Mouse (Mus musculus) ZHBTc4 (cell line): ENCODE results near the gene Stard8.

ENCODE experiments used
- DNase-seq: peaks from one replicate; pipeline ENCODE4 v3.0.0-alpha.2; 2011; ENCODE audit warnings: low read depth, low spot score

Stard8 gene

DNA sequence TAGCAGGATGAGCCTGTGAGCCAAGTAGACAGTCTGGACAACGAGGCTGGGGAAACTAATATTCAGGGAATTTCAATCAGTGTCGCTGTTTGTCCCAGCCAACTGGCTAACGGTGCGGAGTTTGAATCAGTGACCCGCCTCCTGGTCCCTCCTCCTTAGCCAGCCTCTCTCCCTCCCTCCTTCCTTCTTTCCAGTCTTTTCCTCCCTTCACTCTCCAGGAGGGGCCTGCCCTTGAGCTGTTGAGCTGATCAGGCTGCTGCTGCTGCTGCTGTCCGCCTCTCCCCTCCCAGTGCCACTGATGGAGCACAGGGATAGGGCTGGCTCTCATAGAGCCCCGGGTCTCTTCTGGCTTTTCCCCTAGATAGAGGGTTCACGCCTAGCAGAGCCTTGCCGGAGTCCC is at the start of gene Stard8:
TSS of gene Stard8 (plus strand) at position 203 of the 400 bp plus-strand sequence.
- DNase-seq, result no peak

DNA sequence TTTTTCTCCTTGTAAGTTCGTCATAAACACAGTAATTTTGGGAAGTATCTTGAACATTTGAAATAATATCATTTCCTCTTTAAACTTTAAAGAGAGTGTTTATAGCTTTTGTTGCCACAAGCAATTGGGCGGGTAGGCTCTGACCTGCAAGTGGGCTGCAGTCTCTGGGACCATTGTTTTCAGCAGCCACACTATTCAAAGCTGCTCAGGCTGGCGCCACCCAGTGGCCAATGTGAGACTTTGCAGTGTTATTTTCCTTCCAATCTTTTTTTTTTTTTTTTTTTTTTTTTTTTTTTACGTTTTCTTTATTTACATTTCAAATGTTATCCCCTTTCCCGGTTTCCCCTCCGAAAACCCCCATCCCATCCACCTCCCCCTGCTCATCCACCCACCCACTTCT is 49.1 kb upstream of the Stard8 start:
- peak; percentile 71 for DNase-seq

DNA sequence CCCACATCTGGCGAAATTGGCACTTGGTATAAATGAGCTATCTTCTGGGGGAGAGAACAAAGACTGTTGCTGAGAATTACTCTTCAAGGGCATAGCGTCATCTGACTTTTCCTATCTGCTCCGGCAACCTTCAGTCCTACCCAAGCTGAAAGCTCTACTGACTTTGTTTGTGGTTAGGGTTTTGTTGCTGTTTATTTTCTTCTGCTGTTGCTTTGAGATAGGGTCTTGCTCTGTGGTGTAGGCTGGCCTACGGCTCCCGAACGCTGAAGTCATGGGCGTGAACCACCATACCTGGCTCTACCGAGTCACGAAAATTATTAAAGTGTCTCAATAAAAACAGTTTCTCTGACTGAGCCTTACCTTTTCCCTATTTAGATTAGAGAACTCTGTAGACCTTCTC is 44.8 kb upstream of the Stard8 start:
- DNase-seq, result no peak

DNA sequence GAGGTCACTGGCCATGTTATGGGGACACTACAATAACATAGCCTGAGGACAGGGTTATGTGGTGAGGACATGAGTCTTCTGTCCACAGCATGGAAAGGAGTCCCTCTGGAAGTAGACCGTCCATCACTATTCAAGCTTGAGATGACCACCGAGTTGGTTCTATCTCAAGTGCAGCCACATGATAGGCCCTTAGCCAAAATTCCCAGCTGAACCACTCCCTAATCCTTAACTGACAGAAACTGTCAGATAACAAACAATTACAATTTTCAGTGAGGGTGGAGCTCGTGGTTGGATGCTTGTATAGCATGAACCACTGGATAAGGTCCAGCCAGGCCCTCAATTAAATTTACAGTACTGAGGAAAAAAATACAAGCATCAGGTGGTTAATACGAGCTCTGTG is 44.0 kb upstream of the Stard8 start:
- no peak for DNase-seq

DNA sequence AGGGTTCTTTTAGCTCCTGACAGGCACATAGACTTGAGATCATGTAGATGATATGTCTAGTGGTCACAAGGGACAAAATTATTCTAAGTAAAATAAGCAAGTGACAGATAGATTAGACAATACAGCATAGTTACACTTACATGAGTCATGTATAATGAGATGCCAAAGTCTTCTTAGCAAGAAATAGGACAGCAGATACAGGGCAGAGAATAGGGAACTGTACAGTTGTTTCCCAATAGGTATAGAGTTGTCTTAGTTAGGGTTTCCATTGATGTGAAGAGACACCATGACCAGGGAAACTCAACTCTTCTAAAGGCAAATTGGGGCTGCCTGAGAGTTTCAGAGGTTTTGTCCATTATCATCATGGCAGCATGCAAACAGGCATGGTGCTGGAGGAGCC is 39.3 kb upstream of the Stard8 start:
- no peak for DNase-seq

DNA sequence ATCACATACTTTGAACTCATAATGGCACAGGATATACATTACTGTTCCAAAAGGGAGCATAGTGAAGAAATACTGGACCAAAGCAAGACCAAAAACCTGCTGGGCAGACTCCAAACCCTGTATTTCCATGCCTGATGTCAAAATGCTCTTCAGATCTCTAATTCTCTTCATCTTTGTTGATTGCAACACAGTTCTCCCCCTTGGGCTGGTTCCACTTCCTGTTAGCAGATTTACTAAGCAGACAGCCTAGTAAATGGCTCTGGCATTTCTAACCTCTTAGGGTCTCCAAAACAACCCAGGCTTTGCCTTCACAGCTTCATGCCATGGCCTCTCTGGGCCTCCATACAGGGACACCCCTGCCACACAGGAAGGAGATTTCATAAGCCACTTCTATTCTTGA is 38.5 kb upstream of the Stard8 start:
- no peak for DNase-seq

DNA sequence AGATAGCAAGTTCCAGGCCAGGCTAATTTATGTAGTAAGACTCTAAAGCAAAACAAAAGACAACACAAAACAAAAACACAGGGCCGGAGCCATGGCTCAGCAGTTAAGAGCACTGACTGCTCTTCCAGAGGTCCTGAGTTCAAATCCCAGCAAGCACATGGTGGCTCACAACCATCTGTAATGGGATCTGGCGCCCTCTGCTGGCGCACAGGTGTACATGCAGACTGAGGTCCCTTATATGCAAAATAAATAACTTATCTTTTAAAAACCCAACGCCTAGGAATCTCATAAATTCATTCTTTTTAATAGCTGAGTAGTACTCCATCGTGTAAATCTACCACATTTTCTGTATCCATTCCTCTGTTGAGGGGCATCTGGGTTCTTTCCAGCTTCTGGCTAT is 16.4 kb upstream of the Stard8 start:
- peak; percentile 14 for DNase-seq

DNA sequence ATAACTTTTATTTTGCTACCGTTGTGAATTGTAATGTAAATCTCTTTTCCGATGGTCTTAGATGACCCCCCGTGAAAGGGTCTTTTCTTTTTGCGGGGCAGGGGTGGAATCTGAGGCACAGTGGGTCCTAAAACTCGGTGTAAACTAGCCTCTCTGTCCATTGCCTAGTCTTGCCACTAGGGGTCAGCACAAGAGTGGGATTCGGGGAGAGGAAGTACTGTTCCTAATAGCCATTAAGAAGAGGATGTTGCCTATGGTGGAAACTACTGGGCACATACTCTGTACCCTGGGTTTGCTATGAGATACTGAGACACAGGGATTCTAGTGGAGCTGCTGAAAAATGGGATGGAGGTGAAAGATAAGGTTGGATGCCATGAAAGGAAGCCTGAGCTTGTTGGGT is 13.5 kb upstream of the Stard8 start:
- peak; percentile 61 for DNase-seq

DNA sequence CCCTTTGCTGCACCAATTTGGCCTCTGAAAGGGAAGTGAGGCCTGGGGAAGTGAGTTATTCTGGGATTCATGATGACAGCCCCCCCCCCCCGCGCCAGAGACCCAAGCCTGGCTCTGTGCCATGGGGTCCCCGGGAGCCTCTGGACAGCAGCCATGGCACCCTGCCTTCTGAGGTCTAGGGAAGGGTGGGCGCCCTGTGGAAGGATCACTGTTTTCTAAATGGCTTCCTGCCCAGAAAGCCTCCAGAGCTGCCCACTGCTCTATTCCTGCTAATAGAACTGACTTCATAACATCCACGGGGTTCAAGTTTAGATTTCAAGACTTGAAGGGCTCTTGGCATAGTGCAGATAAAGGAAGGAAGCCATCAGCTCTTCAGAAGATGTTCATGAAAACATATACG is 983 bp upstream of the Stard8 start:
- DNase-seq, result no peak

DNA sequence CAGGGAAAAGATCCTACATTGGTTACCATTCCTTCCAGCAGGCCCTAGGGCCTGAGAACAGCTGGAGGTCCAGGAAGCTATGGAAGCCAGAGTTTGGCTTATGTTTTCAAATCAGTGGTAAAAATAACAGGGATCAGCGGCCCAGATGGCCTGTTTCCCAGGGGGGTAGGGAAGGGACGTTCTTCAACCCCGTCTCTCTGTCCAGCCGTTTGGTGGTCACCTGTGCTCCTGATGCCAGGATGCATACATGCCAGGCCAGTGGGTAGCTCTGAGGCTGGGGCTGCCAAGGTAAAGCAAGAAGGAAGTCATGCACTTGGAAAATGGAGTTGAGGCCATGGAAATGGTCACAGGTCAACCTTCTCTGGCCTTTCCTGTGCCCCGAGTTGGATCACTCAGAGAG is 7.5 kb downstream of the Stard8 start:
- no peak for DNase-seq

DNA sequence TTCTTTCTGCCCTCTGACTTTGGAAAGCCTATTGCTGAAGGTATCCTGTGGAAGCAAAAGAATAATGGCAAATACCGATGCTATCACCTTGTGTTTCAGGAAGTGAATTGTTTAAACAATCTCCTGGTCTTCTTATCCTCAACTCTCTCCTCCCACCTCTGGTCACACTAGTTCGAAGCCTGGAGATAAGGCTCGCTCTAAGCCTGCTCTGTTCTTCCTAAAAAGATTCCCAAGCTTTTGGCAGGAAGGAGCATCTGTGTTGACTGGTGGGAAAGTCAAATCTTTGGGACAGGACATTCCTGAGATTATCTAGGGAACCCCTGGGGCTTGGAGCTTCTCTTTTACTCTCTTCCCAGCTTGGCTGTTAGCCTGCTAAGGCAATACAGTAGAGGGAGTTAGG is 8.2 kb downstream of the Stard8 start:
- DNase-seq, result no peak

DNA sequence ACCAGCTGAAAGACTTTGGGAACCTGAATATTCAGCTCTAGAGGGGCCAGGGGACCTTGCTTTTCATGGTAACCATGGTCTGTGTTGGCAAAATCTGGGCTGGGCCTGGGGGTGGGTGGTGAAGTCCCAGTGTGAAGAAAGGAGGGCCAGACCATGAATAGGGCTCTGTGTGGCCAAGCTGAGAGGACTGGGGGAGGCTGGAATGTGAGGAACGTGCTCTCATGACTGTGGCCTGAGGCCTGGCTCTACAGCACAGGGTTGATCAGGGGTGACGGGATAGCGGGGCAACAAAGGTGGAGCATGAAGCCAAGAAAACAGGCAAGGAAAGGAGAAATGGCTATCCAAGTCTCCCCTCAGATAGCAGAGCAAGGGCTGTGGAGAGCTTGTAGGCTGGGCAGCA is 9.4 kb downstream of the Stard8 start:
- no peak for DNase-seq

DNA sequence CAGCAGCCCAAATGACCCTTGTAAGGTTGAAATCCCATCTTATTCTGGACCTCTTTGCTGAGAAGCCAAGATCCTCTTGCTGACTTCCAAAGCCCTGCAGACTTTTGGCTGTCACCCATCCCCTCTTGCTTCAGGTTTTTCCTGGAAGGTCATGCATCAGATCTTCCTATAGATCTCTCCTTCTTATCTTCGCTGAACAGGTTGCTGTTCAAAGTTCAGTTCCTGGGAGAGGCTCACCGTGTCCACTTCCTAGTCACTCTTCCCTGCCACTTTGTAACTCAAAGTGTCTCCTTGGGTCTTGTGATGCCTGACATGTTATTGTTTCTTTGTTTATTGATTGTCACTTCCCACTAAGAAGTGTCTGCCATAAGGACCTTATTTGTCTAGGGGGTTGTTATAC is 12.7 kb downstream of the Stard8 start:
- no peak for DNase-seq

DNA sequence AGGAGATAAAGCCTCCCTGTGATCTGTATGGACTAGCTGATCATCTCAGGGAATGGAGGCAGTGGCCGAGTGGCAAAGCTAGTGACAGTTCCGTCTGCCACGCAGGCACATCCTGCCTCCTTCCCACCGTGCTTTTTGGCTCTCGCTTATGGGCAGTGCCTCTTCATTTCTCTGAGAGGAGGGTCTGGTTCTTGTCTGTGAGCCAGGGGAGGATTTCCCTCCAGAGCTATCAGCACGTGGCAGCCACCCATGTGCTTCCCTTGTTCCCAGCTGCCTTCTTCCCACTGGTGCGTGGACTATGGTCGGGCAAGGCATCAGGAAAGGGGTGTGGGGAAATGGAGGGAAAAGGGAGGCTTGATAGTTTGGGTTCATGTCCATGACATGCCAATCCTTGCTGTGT is 13.9 kb downstream of the Stard8 start:
- DNase-seq, result no peak

DNA sequence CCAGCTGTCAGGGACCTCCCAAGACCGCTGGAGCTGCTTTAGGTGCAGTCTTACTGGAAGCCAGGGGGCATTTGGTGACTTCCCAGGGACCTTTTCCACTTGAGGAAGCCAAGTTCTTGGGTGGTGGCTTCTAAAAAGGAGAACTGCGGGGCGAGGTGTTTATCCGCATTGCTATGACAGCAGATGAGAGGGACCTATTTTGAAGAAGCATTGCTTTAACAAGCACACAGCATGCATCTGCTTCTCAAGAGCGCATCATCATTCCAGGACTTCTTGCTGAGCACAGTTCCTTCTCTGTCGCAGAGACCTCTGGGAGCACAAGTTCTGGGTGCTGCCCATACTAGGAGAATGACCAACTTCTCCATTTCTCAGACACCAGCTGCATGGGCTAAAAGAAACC is 14.8 kb downstream of the Stard8 start:
- DNase-seq, result no peak

DNA sequence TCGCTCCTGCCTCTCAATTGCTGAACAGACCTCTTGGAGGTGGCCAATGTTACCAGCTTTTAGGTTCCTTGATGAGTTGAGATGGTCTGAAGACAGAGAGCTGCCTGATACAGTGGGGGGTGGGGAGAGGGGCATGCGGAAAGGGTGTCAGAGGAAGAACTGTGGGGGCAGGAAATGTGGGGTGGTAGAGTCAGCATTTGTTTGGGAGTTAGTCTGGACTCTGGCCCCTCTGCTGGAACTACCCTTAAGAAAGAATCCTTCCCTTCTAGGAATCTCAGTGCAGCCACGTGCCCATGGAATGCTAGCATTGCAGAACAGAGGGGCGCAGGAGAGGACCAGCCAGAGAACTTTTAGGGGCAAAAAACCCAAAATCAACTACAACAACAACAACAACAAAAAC is 16.3 kb downstream of the Stard8 start:
- no peak for DNase-seq

DNA sequence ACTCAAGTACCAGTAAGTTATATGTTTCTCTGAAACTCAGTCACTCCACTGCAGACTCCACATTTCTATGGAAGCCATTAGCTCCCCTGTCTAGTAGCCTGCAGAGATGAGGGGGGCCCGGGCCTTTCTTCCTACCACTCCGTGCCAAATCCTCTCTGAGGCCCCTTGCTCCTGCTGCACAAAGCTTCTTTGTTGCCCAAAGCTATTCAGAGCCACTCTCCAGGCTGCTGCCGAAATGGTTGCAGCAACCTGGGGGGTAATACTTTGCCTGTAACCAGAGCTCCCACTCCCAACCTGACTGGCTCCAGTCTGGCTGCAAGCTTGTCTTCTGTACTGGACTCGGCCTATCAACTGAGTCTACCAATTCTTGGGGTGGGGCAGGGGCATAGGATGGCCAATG is 17.2 kb downstream of the Stard8 start:
- DNase-seq, result no peak

DNA sequence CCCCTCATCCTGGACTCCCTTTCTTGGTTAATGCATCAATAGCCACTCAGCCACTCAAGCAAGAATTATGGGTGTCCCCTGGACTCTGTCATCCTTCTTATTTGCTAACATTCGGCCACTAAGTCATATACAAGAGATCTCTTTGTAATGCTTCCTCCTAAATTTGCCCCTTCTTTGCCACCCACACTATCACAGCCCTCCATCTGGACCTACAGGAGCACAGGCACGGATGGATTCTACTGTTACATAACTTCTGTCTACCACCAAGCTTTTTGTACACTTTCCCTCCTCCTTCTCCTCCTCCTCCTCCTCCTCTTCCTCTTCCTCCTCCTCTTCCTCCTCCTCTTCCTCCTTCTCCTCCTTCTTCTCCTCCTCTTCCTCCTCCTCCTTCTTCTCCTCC is 18.5 kb downstream of the Stard8 start:
- DNase-seq, result no peak

DNA sequence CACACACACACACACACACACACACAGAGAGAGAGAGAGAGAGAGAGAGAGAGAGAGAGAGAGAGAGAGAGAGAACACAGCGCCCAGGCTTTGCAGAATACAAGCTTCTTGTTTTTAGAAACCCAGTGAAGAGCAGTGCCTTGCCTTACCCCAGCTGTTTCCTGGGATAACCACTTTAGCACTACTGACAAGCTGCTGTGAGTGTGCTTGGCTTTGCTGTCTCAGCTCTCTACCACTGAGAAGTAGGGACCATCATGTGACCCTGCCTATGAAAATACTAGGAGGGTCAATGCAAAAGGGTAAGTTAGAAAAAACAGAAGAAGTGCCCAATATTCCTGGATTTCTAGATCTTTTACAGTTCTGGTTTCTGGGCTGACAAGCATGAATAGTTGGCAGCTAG is 20.9 kb downstream of the Stard8 start:
- no peak for DNase-seq

DNA sequence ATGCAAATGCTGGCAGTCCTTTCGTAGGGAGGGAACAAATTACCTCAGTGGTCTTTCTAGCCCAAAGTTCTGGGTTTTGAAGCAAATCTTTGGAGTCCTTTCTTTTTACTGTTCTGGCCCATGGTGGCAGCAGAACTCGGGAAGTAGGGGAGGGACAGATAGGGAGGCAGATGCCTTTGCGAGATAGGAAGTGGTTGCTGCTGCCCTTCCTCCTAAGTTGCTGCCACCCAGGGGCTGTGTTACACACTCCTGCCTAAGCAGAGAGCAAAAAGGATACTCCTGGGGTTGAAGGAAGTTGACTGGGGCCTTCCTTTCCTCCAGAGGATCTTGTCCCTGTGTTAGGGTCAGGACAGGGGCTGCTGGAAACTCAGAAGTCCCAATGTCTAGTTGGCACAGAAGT is 32.4 kb downstream of the Stard8 start:
- DNase-seq, result no peak

DNA sequence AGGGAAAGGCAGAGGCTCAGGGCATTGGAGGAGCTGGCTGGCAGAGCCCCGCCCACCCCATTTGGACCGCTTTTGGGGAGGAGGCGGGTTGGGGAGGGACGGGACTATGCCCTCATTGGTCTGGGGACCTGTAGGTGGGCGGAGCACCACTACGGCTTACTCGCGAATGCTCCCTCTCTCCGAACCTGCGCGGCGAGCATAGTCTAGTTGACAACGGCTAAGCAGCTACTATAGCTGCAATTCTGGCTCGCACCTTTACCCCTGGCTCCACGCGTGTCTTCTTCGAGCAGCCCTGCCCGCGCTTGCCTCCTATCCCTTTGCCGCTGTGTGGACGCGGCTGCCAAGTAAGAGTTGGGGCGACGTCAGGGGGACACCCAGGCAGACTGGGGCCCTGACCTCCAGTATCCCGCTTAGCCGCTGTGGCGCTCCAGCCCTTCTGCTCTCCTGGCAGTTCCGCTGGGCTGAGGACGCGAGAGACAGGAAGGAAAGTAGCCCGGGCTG is 39.5 kb downstream of the Stard8 start:
- peak; percentile 95 for DNase-seq

DNA sequence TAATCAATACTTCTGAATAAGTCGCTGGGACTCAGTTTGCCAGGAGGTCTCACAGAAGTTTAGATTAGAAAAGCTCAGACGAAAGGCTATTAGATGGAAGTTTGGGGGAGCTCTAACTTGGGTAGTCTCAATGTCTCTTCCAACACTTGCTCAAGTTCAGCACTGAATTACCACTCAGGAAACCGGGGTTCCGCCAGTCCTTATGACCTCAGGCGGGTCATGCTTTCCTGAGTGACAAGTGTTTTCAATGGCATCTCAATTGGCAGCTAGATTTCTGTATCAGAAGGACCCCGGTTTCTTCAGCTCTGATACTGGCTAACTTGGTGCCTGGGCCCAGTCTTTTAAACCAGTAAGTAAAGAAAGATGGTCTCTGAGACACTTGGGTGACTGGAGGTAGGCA is 40.2 kb downstream of the Stard8 start:
- DNase-seq, result no peak

DNA sequence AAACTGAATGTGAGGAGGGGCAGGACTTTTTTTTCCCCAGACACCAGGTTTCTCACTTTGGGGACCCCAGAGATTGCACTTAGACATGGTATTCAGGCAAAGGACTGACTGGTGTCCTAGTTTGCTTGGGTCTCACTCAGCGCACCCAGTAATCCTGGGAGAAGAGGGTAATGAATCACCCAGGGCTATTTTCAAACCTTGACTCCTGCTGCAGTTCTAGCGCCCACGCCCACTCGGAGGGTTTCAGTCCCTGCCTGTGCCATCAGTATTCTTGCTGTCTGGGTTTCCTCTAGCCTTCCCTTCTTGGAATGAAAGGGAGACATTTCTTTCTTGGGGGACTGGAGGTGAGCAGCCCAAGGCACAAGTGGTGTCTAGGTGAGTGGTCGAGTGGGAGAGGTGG is 40.7 kb downstream of the Stard8 start:
- no peak for DNase-seq

DNA sequence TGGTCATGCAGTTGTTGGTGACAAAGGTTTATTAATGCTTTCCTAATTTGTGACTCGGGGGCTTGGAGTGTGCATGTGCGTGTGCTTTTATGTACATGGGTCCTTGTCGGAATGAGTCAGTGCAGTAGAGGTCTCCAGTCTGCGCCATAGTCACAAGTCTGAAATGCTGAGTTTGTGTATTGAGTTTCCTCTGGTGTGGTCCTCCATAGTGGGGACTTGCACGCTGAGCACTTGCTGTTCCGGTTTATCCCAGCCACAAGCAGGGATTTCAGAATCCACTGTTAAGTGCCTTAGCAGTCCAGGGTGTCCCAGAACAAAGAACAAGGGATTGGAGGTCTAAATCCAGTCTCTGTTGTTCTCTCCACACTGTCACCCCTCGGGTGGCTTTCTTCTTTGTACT is 42.3 kb downstream of the Stard8 start:
- DNase-seq, result peak; percentile 7
